Mouse (Mus musculus) lung, embryonic 16.5 days (tissue): ENCODE measurements around the gene Sptbn1. TPM values are rescaled to one million over a fixed set of nuclear protein-coding genes. Genes with fewer than 3 reads are reported as not detected.

Experiments used
- ATAC-seq: fragments of 200-750 bp; cut with Nextera tagmentation; 2 replicates; pipeline ENCODE4 v1.8.0; 2017; ENCODE audit warnings: low read depth, mild to moderate bottlenecking, moderate library complexity
- H3K27ac ChIP-seq: fragments of 300-500 bp; sonication (generic); 2 replicates; pipeline ENCODE4 v1.5.1; 2014; ENCODE audit warnings: mild to moderate bottlenecking, control low read depth, low read length
- H3K27me3 ChIP-seq: fragments of 300-500 bp; sonication (generic); 2 replicates; pipeline ENCODE4 v1.6.1; 2014; ENCODE audit warnings: low read depth, low read length, mixed read lengths; ENCODE audit not compliant: control insufficient read depth, insufficient read depth
- H3K36me3 ChIP-seq: fragments of 300-500 bp; sonication (generic); 2 replicates; pipeline ENCODE4 v1.6.1; 2014; ENCODE audit warnings: low read length; ENCODE audit not compliant: control insufficient read depth, insufficient read depth
- H3K4me1 ChIP-seq: fragments of 300-500 bp; sonication (generic); replicated peaks from 2 replicates; pipeline ENCODE4 v1.6.1; 2014; ENCODE audit warnings: low read length, mixed read lengths; ENCODE audit not compliant: control insufficient read depth, insufficient read depth
- H3K4me2 ChIP-seq: fragments of 300-500 bp; sonication (generic); 2 replicates; pipeline ENCODE4 v1.6.1; 2014; ENCODE audit warnings: low read depth, low read length, control low read depth
- H3K4me3 ChIP-seq: fragments of 300-500 bp; sonication (generic); 2 replicates; pipeline ENCODE4 v1.5.1; 2014; ENCODE audit warnings: mild to moderate bottlenecking, low read length, control low read depth
- H3K9ac ChIP-seq: fragments of 300-500 bp; sonication (generic); 2 replicates; pipeline ENCODE4 v1.6.1; 2014; ENCODE audit warnings: low read length, control low read depth
- H3K9me3 ChIP-seq: fragments of 300-500 bp; sonication (generic); 2 replicates; pipeline ENCODE4 v1.6.1; 2016; ENCODE audit warnings: low read length; ENCODE audit not compliant: control insufficient read depth
- WGBS: fragments of 180-500 bp; shearing (Covaris S2); extraction: QIAGEN DNeasy Blood & Tissue Kit; methylation state at CpG from one replicate; pipeline ENCODE4 v1.1.7; 2014; 5-methylcytosine and 5-hydroxymethylcytosine counted together
- polyA plus RNA-seq: library from polyadenylated mRNA; unstranded; fragments of >200 nt; fragmentation: Nextera tagmentation; extraction: Ambion mirVana; gene quantifications from 2 replicates; pipeline ENCODE4 v1.2.1, GENCODE M21; 2015

The Sptbn1 gene
- polyA plus RNA-seq, 1 experiment from 2014 or later = 169 TPM

DNA sequence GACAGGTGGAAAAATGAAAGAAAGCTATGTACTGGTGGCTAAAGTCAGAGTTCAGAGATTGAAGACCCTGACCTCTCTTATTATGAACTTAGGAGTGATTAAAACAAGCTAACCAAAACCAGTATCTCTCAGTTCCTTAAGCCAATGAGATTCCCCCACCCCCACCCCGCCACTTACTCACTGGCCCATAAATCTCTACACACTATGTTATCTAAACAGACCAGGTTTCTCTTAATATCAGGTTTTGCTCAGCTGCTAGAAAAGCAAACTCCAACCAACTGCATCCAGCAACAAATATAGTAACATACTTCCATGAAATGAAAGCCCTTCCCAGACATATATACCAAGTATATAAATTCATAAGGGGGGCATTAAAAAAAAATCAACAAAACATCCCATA, 73.2 kb downstream of the Sptbn1 start:
- Histone ChIP-seq H3K4me3 (no peak overlapping the region), H3K4me2 (no peak overlapping the region), H3K9me3 (no peaks in the 10 kb centered on the region), H3K9ac (no peak overlapping the region), H3K27ac (no peak overlapping the region), H3K36me3 (no peaks in the 10 kb centered on the region), H3K4me1 (peaks cover 48% of the 10 kb centered on the region), H3K27me3 (no peaks in the 10 kb centered on the region)
- ATAC-seq = no peak
- WGBS = 46% methylated on average over 1 of the region's 1 CpGs

- Histone ChIP-seq H3K27ac (no peak overlapping the region), H3K4me3 (no peak overlapping the region), H3K9me3 (no peaks in the 10 kb centered on the region), H3K9ac (no peak overlapping the region), H3K36me3 (no peaks in the 10 kb centered on the region), H3K4me1 (peaks cover 33% of the 10 kb centered on the region), H3K27me3 (no peaks in the 10 kb centered on the region), H3K4me2 (no peak overlapping the region)
- no peak for ATAC-seq
- 52% methylated on average over 4 of the region's 4 CpGs for WGBS
Measured at GRCm38 (mm10) chr11:30190959-30191358, 77.0 kb downstream of the Sptbn1 start.

DNA sequence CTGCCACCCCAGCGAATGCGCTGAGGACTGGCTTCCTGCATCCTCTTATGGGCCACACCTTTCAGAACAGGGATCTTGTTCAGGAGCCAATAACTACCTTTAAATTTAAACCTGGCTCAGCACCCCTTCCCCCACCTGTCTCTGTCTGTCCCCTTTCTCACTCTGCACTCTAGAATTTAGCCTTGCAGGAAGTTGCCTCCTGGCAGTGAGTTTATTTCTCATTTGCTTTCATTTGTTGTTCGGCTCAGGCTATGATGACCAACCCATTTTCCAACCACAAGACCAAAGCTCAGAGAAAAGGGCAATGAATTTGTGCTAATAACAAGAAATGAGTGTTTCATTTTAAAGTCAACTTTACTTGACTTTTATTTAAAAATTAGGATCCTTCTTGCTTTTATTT, 77.9 kb downstream of the Sptbn1 start:
- no peak overlapping the region for H3K27ac ChIP-seq

GRCm38 (mm10) chr11:30186902-30187470, 81.0 kb downstream of the Sptbn1 start:
- Histone ChIP-seq H3K4me2 (no peak overlapping the region), H3K27ac (peak overlapping the region; percentile 30), H3K4me3 (no peak overlapping the region), H3K4me1 (peaks cover 38% of the 10 kb centered on the region), H3K36me3 (no peaks in the 10 kb centered on the region), H3K9ac (no peak overlapping the region), H3K27me3 (no peaks in the 10 kb centered on the region), H3K9me3 (no peaks in the 10 kb centered on the region)
- 76% methylated on average over 4 of the region's 4 CpGs for WGBS
- ATAC-seq = no peak

More for the DNA sequence above, 77.9 kb downstream of the Sptbn1 start:
- Histone ChIP-seq H3K4me3 (no peak overlapping the region), H3K36me3 (no peaks in the 10 kb centered on the region), H3K9me3 (no peaks in the 10 kb centered on the region), H3K4me1 (peaks cover 38% of the 10 kb centered on the region), H3K9ac (no peak overlapping the region), H3K4me2 (no peak overlapping the region), H3K27me3 (no peaks in the 10 kb centered on the region)
- no peak for ATAC-seq
- 84% methylated on average over 3 of the region's 3 CpGs for WGBS

- H3K36me3 ChIP-seq = peaks cover 2% of the 10 kb centered on the region; the same call in 1 of the 2 replicates
- no peak overlapping the region for H3K9ac ChIP-seq
- ATAC-seq = peak; percentile 57
- no peaks in the 10 kb centered on the region for H3K9me3 ChIP-seq
- peaks cover 28% of the 10 kb centered on the region for H3K4me1 ChIP-seq
- H3K4me2 ChIP-seq = no peak overlapping the region
- H3K27me3 ChIP-seq = no peaks in the 10 kb centered on the region
- peak overlapping the region; percentile 69 for H3K27ac ChIP-seq
- H3K4me3 ChIP-seq = no peak overlapping the region
- WGBS = 41% methylated on average over 2 of the region's 2 CpGs
Measured at GRCm38 (mm10) chr11:30184527-30184926, 83.4 kb downstream of the Sptbn1 start.

- Histone ChIP-seq H3K4me1 (peaks cover 27% of the 10 kb centered on the region), H3K9ac (no peak overlapping the region), H3K27ac (peak overlapping the region; percentile 47), H3K36me3 (peaks cover 2% of the 10 kb centered on the region; the same call in 1 of the 2 replicates), H3K27me3 (no peaks in the 10 kb centered on the region), H3K4me3 (no peak overlapping the region), H3K4me2 (no peak overlapping the region), H3K9me3 (no peaks in the 10 kb centered on the region)
- peak; percentile 16; the same call in 1 of the 2 replicates for ATAC-seq
- 70% methylated on average over 8 of the region's 8 CpGs for WGBS
Measured at GRCm38 (mm10) chr11:30182716-30183411, 85.1 kb downstream of the Sptbn1 start.

DNA sequence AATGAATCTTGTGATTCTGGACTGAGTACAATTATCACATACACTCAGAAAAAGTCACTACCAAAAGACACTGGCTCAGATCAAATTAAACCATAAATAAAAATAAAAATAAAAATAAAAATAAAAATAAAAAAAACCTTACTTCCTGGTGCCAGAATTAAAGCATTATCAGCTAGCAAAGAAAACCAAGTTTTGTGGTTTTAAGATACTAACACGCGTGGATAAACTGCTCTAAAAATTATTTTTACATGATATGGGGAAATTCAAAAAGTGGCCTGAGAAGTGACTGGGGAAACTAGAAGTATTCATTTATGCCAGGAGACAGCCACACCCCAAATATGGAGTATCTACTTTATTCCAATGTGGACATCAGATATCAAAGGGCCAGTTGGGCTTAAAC, 89.8 kb downstream of the Sptbn1 start:
- H3K4me1 ChIP-seq = peaks cover 15% of the 10 kb centered on the region
- no peaks in the 10 kb centered on the region for H3K9me3 ChIP-seq
- 90% methylated on average over 2 of the region's 2 CpGs for WGBS
- no peak overlapping the region for H3K27ac ChIP-seq
- H3K4me3 ChIP-seq = no peak overlapping the region
- no peak overlapping the region for H3K4me2 ChIP-seq
- ATAC-seq = no peak
- H3K27me3 ChIP-seq = no peaks in the 10 kb centered on the region
- no peak overlapping the region for H3K9ac ChIP-seq
- H3K36me3 ChIP-seq = peaks cover 2% of the 10 kb centered on the region; the same call in 1 of the 2 replicates

DNA sequence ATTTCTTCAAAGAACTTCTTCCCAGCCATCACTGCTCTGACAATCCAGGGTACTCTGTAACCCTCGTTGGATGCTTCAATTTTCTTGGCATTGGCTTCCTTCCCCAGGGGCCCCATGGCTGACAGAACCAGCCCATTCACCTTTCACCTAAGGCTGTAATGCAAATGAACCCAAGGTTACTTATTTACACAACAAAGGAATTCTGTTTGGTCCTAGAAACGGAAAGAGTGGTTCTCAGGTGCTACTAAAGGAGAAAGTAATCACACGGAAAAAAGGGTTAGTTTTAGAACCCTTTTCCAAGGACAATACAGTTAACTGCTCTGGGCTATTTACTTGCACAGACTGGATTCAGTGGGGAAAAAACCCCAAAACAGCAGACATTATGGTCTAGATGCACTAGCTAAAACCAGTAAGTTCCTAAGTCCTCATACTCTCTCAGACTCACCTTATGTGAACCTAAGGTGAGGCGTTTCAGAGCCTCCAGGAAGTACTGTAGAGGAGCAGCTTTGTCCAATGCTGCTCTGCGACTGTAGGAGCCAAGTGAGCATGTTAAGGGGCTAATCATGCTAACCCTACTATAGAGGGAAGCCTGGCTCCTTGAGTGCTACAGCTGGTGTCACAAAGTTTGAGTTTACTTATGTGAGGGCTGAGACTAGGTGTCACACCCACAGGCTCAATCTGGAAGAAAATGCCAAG, 90.7 kb downstream of the Sptbn1 start:
- no peaks in the 10 kb centered on the region for H3K27me3 ChIP-seq
- H3K9ac ChIP-seq = no peak overlapping the region
- H3K4me1 ChIP-seq = peaks cover 16% of the 10 kb centered on the region
- H3K4me3 ChIP-seq = no peak overlapping the region
- ATAC-seq = 0 out of 2 replicates have a peak, but pooled peaks have one; percentile 26
- H3K36me3 ChIP-seq = peaks cover 2% of the 10 kb centered on the region; the same call in 1 of the 2 replicates
- H3K4me2 ChIP-seq = no peak overlapping the region
- whole genome bisulfite sequencing = 37% methylated on average over 5 of the region's 5 CpGs
- no peaks in the 10 kb centered on the region for H3K9me3 ChIP-seq
- H3K27ac ChIP-seq = no peak overlapping the region

DNA sequence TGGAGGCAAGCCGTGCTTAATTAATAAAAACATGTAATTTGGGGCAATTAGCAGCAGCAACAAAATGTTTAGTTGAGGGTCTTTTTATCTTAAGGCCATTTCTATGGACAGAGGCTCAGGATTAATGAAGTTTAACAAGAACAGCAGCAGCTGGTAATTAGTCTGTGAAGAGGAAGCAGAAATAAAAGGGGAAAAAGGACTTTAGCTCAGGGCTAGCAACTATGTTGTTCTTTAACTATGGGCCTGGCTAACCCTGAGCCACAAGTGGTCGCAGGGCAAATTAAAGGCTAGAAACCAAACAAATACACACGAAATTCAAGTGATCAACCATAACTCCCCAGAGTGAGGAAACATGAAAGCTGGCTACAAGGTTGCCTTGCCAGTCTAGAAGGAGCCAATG, 91.9 kb downstream of the Sptbn1 start:
- peaks cover 14% of the 10 kb centered on the region for H3K4me1 ChIP-seq
- ATAC-seq = no peak
- peaks cover 3% of the 10 kb centered on the region; the same call in 1 of the 2 replicates for H3K36me3 ChIP-seq
- no peak overlapping the region for H3K9ac ChIP-seq
- 63% methylated on average over 3 of the region's 3 CpGs for WGBS
- no peak overlapping the region for H3K4me3 ChIP-seq
- H3K9me3 ChIP-seq = no peaks in the 10 kb centered on the region
- no peak overlapping the region for H3K4me2 ChIP-seq
- H3K27me3 ChIP-seq = no peaks in the 10 kb centered on the region
- H3K27ac ChIP-seq = 0 out of 2 replicates have a peak overlapping the region, but pooled peaks have one; percentile 2
